Comparison of ENCODE assay signal across 24 mouse cellular contexts in genomic region chr16:13184381-13184780, GRCm38 (mm10).
A peak's percentile ranks its signal among the peaks of the same experiment; 100 is the strongest.
DNase-seq lines count a peak whose midpoint lies in the region; ATAC-seq and TF ChIP-seq lines count a peak whose summit lies in the region.
"Had no signal": no experiment of that assay in that cellular context is flagged by ENCODE, and none has a peak within 500 bp of the region (broad histone marks: within the 10 kb centered on the region; RNA-seq: fewer than 3 reads in every experiment).

No protein-coding gene starts in this region.

- no peak for TF ChIP-seq EP300 in ES-Bruce4 (IDR thresholded peaks at IDR 0.05; ENCODE audit: insufficient read depth, low read depth, low read length)

- intact Hi-C loops in heart, postnatal 36 days (cut with DNase I): no loop called here

- peak; percentile 28; the same call in 1 of the 2 replicates for TF ChIP-seq CTCF in kidney, postnatal 0 days (IDR thresholded peaks at IDR 0.05; ENCODE audit: low read depth)
- peak; percentile 15 for TF ChIP-seq CTCF in ES-Bruce4 (IDR thresholded peaks at IDR 0.05; ENCODE audit: low read depth, low read length)

- 95% methylated on average over 3 of the region's 3 CpGs for WGBS in kidney, postnatal 0 days

- no peaks in the 10 kb centered on the region for H3K4me1 ChIP-seq in kidney, postnatal 0 days (replicated peaks; ENCODE audit: insufficient read depth, low read length)
- H3K4me1 ChIP-seq in ES-Bruce4 (ENCODE audit: control insufficient read depth, insufficient read depth, low read length): no peaks in the 10 kb centered on the region
- H3K4me1 ChIP-seq: forebrain, embryonic 12.5 days; hindbrain, embryonic 13.5 days had no signal

- no peaks in the 10 kb centered on the region for H3K36me3 ChIP-seq in kidney, postnatal 0 days (ENCODE audit: insufficient read depth, low read length)
- no peaks in the 10 kb centered on the region for H3K36me3 ChIP-seq in ES-Bruce4 (ENCODE audit: control insufficient read depth, insufficient read depth, low read length, poor library complexity, severe bottlenecking)
- H3K36me3 ChIP-seq: embryonic facial prominence, embryonic 13.5 days; forebrain, embryonic 12.5 days; heart, embryonic 12.5 days; hindbrain, embryonic 13.5 days; limb, embryonic 10.5 days had no signal

- H3K4me2 ChIP-seq in kidney, postnatal 0 days (ENCODE audit: low read length): no peak overlapping the region
- H3K4me2 ChIP-seq: embryonic facial prominence, embryonic 13.5 days; forebrain, embryonic 12.5 days; heart, embryonic 12.5 days; hindbrain, embryonic 13.5 days; midbrain, embryonic 11.5 days had no signal

- TF ChIP-seq POLR2A in ES-Bruce4 (IDR thresholded peaks at IDR 0.05; ENCODE audit: insufficient read depth, low read length): no peak

- H3K27me3 ChIP-seq in kidney, postnatal 0 days (ENCODE audit: insufficient read depth, low read length): no peaks in the 10 kb centered on the region
- H3K27me3 ChIP-seq in ES-Bruce4 (ENCODE audit: control insufficient read depth, insufficient read depth, low read length, poor library complexity, severe bottlenecking): no peaks in the 10 kb centered on the region
- H3K27me3 ChIP-seq: embryonic facial prominence, embryonic 13.5 days; forebrain, embryonic 12.5 days; heart, embryonic 12.5 days; hindbrain, embryonic 13.5 days; Patski had no signal

- peak; percentile 80 for DNase-seq in heart, adult 11 months
- DNase-seq in heart, postnatal 36 days: no peak
- DNase-seq in kidney, postnatal 0 days (ENCODE audit: low spot score): no peak
- no peak for DNase-seq in kidney, postnatal 10 days
- DNase-seq in 416B (ENCODE audit: low read depth): peak; percentile 10
- no peak for DNase-seq in gastrocnemius, adult 8-10 months (ENCODE audit: low spot score in 2 of 2)
- no peak for DNase-seq in cerebellum, adult 9-11 months
- DNase-seq: cerebellum, adult 11-12 months; cerebellum, postnatal 25 days; embryo, embryonic 11 days; gastrocnemius, adult 2 months; heart, postnatal 14 days; liver; lung, postnatal 14 days had no signal

- no peak for ATAC-seq in kidney, postnatal 0 days (replicated peaks; ENCODE audit: low FRiP score, low read depth)
- ATAC-seq: inflammation-experienced regulatory T-cells, adult 6 months; Patski had no signal

- H3K9ac ChIP-seq in kidney, postnatal 0 days (ENCODE audit: low read depth, low read length): no peak overlapping the region
- no peak overlapping the region for H3K9ac ChIP-seq in ES-Bruce4 (ENCODE audit: low read depth, poor library complexity, severe bottlenecking)
- H3K9ac ChIP-seq: embryonic facial prominence, embryonic 13.5 days; forebrain, embryonic 12.5 days; heart, embryonic 12.5 days; hindbrain, embryonic 13.5 days had no signal

- H3K27ac ChIP-seq in kidney, postnatal 0 days: no peak overlapping the region
- no peak overlapping the region for H3K27ac ChIP-seq in ES-Bruce4 (ENCODE audit: insufficient read depth, low read length)
- H3K27ac ChIP-seq: embryonic facial prominence, embryonic 13.5 days; forebrain, embryonic 12.5 days; gastrocnemius, adult 2 months; hindbrain, embryonic 13.5 days; limb, embryonic 10.5 days had no signal

- no peak overlapping the region for H3K4me3 ChIP-seq in kidney, postnatal 0 days (replicated peaks; ENCODE audit: low read depth, low read length)
- H3K4me3 ChIP-seq in ES-Bruce4 (ENCODE audit: low read depth, low read length): no peak overlapping the region
- H3K4me3 ChIP-seq: embryonic facial prominence, embryonic 13.5 days; erythroblast, embryonic 14.5 days; forebrain, embryonic 12.5 days; gastrocnemius, adult 2 months; heart, embryonic 12.5 days; hindbrain, embryonic 13.5 days; limb, embryonic 10.5 days had no signal

- H3K9me3 ChIP-seq in kidney, postnatal 0 days (replicated peaks; ENCODE audit: low read length): no peaks in the 10 kb centered on the region
- 0 out of 2 replicates have a peak, but pooled peaks cover 8% of the 10 kb centered on the region for H3K9me3 ChIP-seq in ES-Bruce4 (replicated peaks; ENCODE audit: control insufficient read depth, insufficient read depth, low read length, poor library complexity, severe bottlenecking)
- H3K9me3 ChIP-seq: embryonic facial prominence, embryonic 13.5 days; forebrain, embryonic 12.5 days; hindbrain, embryonic 13.5 days; limb, embryonic 10.5 days had no signal

Comparison
In these comparisons a context has a peak if more than half of its experiments do, and no peak if none do; other contexts are left out.
1. DNase-seq: peak in heart, adult 11 months (single experiment) and 416B (single experiment); none in heart, postnatal 36 days (0 of 2), kidney, postnatal 0 days (single experiment), kidney, postnatal 10 days (single experiment), gastrocnemius, adult 8-10 months (0 of 2) and cerebellum, adult 9-11 months (single experiment).